Mouse (Mus musculus): ENCODE measurements around the gene Sugct.

Gene Sugct

DNA sequence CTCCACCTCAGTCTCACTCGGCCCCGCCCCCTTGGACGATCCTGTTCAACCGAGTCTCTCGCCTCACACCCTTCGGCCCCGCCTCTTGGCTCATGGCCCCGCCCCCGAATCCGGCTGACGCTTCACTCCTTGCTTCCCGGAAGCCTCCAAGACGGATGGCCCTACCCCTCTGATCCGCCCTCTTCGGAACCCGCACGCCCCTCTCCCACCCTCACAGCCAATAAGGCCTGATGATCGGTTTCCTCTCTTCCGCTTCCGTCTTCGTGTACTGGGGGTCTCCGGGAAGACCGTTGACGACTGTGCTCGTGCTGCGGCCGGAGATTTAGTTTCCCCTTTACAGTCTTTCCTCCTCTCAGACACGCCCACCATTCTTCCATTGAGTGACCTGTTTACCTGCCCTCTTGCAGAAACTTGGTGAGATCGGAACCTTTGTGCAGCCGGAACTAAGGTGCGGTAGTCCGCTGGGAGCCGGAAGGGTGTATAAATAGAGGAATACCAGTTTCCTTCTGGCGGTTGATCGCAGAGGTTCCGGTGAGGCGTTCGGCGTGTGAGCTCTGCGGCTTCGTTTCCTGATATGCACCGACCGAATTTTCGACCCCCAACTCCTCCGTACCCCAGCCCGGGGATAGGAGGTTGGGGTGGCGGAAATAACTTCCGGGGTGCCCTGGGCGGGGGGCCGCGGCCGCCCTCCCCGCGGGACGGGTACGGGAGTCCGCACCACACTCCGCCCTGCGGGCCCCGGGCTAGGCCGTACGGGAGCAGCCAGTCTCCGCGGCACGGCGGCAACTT is at the start of gene Sugct, which contains the start of gene Mplkip:
Gene Sugct, minus strand, starts transcription at position 643 of the 789 bp plus-strand sequence.
Gene Mplkip, plus strand, starts transcription at position 282 of the 789 bp plus-strand sequence.
- in situ Hi-C loops (cut with MboI; ENCODE audit: low sequenced_read_pairs), result no loop called here

DNA sequence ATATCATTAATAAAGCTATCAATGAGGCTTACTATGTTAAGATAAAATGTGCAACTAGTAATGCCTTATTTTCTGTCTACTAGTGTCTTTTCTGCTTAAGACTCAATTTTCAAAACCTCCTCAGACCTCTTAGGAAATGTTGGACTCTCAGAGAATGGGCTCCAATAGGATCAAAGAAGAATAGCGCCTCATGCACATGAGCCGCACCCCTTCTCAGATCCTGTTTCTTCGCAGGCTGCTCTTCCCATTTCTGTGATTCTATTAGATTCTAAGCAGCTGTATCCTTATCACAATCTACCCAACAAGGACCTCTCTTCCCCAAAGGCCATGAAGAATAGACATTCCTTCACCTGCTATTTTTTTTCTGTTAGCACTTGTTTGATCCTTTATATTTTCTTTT is 33.4 kb upstream of the Sugct start:
- in situ Hi-C loops (cut with MboI; ENCODE audit: low sequenced_read_pairs), result no loop called here

DNA sequence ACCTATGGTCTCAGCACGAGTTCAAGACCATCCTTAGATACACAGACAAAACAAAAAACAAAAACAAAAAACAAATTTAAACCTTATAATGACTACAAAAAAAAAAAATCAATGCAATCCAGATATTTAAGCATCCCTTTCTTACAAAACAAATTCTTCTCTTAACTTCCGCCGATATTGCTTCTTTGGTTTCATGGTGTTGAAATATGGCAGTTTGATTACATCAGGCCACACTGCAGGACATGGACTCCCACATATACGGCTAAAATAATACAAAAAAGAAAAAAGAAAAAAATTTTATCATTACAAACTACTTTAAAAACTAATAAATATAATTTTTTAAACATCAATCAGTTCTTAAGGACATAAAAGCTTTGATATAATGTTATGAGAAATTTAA is 32.6 kb upstream of the Sugct start:
- in situ Hi-C loops (cut with MboI; ENCODE audit: low sequenced_read_pairs), result no loop called here

DNA sequence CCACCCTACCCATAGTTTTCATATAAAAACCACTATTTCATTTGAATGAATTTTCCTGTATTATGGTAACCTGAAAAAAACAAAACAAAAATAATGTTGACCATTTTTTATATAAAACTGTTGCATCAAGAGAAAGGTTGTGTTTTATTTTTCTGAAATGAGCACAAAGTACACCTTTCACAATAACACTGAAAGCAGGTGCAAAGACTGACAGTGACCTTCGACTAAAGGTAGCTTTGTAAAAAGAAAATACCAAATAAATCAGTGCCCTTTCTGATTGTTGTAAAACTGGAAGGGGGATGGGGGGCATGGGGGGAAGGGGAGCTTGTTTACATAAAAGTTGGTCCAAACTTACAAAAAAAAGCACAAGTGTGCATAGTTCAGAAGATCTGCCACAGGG is 22.0 kb upstream of the Sugct start:
- in situ Hi-C loops (cut with MboI; ENCODE audit: low sequenced_read_pairs), result no loop called here

DNA sequence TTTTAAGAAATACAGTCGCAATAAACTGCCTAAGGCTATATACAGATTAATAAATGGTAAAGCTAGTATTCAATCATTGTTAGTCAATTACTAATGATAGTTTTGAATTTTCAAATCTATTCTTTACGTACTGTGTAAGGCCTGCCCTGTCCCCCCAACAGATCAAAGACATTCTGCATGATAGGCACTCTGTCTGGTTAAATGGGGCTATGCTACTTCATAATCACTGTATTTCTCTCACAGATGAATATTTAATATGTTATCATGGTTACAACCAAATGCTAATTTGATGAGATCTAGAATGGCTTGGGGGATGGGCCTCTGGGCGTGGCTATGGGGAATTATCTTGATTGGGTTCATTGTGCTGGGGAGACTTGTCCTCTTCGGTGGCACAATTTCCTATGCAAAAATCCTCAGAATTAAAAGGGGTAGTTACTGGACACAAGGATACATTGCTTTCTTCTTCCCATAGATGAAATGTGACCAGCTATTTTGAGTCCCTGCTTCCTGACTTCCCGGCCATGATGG is 13.5 kb upstream of the Sugct start:
- in situ Hi-C loops (cut with MboI; ENCODE audit: low sequenced_read_pairs), result no loop called here

DNA sequence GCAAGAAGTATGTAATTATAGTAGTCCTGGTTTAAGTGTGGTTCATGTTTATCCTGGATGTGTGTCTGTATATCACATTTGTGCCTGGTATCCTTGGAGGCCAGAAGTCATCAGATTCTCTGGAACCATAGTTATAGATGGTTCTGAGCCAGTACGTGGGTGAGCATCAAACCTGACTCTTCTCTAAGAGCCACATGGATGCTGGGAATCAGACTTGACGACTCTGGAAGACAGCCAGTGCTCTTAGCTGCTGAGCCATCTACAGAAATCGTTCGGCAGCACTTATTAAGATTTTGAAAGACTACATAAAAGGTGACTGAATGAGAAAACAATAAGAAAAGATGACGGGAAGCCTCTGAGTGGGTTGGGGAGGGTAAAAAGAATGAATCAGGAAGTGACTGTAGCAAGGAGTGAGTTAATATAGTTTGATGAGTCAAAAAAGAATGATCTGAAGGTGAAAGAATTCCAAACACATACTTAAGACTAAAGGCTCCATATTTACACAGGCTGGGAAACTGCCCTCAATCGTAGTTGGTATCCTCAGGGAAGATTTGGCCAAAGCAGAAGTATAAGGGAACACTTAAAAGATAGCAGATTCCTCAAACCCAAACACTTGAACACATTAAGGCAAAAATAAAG is 10.0 kb upstream of the Sugct start:
- in situ Hi-C loops (cut with MboI; ENCODE audit: low sequenced_read_pairs), result no loop called here

DNA sequence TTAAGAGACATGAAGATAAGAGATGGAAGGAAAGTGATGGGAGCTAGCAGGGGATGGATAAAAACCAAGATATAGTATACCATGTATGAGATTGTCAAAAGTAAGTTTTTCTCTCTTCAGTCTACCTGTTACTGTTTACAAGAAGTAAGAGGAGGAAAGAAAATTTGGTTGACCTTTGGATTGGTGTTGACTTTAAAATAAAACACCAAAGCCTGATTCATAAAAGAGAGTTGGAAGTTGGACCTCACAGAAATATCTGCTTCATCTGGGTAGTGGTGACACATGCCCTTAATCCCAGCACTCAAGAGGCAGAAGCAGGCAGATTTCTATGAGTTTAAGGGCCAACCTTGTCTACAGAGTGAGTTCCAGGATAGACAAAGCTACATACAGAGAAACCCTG is 7.0 kb upstream of the Sugct start:
- in situ Hi-C loops (cut with MboI; ENCODE audit: low sequenced_read_pairs), result no loop called here

DNA sequence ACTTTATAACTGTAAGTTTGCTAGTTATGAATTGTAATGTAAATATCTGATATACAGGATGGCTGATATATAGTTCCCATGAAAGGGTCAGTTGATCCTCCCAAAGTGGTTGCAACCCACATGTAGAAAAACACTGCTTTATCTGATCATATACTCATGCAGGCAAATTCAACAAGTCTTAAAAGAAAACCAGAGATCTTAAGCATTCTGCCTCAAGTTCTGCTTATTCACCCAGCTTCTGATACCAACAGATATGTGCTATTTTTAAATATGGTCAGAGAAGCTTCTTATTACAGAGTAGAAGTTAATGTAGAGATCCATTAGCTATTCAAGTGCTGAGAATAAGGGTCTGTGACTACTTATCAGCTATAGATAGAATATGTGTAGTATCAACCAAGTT is 6.0 kb upstream of the Sugct start:
- in situ Hi-C loops (cut with MboI; ENCODE audit: low sequenced_read_pairs), result no loop called here

DNA sequence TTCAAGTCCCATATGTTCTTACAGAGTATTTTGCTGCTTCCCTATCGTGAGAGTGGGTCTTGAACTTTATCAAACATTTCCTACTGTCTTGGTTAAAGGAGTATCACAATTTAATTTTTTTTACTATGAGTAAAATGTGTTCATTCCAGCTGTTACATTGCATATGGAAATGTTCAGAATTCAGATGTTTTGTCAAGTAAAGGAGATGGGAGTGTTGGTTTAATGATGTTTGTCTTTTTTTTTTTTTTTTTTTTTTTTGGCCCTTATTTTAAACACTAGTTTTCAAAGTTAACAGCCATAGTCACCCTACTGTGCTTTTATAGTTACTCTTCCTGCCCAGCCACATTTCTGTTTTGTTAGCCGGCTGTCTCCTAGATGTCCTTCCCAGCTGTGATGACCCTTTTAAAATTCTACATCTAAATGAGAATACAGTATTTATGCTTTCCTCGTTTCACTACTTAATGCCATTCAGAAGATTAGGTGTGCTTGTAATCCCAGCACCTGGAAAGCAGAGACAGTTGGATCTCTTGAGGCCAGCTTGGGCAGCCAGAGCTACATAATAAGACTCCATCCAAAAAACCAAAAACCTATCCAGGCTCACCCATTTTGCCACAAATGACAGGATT is 4.8 kb upstream of the Sugct start:
- in situ Hi-C loops (cut with MboI; ENCODE audit: low sequenced_read_pairs), result no loop called here

DNA sequence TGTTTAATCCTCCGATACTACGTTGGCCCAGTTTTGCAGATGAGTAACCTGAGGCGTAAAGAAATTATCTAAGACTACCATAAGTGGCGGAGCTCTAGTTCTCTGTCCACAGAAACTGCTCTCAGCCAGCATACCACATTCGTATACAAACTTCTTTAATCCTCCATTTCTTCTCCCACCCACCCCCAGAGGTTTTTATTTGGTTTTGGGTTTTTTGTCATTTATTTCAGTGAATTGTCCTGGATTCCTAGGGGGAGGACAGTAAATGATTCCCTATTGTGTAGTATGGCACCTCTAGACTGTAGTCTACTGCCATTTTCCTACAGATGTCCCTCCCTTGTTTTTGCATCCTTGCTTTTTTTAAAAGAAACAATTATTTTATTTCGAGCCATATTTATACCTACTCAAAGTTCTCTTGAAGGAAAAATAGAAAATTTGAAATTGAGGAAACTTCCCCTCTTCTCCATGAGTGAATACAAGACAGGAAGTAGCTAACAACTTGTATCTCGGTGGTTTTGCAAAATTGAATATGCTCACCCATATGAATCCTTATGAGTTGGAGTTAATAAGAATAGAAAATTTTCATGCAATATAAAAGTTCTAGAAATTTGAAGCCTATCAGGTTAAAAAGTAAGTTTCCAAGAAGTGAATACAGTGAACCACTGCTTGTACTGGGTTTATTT is 686 bp upstream of the Sugct start:
- in situ Hi-C loops (cut with MboI; ENCODE audit: low sequenced_read_pairs), result no loop called here

DNA sequence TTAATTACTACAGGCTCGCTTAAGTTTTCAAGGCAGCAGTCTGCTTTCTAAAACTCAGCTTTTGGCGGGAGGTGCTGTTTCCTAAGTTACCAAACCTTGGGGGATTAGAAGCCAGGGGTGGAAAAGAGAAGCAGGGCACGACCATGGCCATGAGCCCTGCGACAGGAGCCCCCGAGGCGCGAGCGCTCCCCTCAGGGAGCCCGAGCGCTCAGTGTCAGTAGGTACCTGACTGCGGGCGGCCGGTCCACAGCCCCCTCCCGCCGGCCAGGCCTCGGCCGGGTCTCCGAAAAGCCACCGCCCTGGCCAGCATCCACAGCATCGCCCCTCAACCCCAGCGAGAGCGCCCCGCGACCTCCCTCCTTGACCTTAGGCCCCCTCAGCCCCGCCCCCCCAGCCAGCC is 939 bp downstream of the Sugct start:
- in situ Hi-C loops (cut with MboI; ENCODE audit: low sequenced_read_pairs), result no loop called here

DNA sequence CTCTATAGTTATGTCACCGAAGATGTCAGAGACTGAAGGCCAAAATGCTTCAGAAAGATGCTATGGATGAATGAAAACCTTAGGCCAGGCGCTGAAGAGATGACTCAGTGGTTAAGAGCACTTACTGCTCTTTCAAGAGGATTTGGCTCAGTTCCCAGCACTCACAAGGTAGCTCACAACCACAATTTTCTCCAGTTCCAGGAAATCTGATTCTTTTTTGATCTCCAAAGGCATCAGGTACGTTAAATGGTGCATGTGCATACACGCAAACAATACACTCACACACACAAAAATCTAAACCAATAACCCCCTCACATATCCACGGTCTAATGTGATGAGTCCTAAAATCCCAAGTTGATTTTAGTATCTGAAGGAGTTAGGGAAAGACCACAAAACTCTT is 1.5 kb downstream of the Sugct start:
- in situ Hi-C loops (cut with MboI; ENCODE audit: low sequenced_read_pairs), result no loop called here

DNA sequence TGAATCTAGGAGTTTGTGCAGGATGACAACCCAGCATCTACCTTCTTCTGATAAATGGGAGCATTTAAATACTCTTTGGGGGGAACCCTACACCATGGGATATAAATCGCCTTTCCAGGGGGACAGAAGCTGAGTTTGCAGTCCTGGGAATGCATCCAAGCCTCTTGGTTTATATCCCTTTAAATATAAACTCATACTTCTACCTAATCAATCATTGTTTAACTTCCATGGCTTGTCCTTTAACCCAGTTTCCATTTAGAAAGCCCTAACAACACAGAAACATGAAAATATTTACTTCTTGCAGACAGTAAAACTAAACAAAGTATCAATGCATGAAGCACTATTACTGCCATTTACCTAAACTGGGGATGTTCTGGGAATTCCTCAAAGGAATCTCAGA is 3.9 kb downstream of the Sugct start:
- in situ Hi-C loops (cut with MboI; ENCODE audit: low sequenced_read_pairs), result no loop called here

DNA sequence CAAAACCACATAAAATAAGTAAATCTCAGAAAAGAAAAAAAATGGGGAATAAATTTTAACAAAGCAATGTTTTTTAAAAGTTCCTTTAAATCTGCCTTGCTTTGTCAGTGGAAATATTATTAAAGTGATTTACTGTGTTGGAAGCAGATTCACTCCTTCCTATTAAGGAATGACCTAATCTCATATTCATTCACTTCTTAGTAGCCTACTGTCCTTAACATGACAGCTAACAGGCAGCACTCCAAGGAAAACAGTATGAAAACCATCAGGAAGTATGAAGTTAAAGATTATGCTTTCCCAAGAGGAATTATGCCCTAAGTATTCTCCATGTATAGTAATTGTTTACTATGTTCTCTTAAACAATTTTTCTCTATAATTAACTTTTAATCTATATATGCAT is 4.7 kb downstream of the Sugct start:
- in situ Hi-C loops (cut with MboI; ENCODE audit: low sequenced_read_pairs), result no loop called here

DNA sequence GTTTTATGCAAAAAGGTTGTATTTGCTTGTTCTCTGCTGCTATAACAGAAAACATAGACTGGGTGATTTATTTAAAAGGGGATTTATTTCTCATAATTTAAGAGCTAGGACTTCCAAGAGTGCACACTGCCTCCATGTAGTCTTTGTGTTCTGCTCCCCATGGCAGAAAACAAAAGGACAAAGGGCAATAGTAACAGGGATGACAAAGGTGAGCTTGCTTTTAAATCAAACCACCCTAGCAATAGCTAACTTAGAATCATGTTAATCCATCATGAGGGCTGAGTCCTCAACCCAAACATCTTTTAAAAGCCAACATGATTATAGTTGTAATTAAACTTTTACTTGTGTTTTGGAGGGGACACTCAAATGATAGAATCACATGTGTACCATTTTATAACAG is 5.9 kb downstream of the Sugct start:
- in situ Hi-C loops (cut with MboI; ENCODE audit: low sequenced_read_pairs), result no loop called here

DNA sequence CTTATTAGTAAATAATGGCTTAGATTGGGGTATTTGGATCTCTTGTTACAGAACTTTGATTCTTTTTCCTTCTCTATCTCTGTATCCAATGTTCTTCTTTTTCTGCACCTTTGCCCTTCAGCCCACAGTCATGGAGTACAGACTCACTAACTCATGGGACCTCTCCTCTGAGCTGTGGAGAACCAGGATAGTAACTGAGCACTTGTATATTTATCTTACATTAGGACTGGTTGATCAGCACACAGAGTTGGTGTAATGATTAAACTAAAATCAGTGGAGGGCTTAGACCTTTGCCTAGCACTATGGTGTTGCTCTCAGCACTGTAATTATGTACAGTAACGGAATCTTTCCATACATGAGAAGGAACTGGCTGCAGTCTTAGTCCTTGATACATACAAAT is 24.2 kb downstream of the Sugct start:
- in situ Hi-C loops (cut with MboI; ENCODE audit: low sequenced_read_pairs), result no loop called here

DNA sequence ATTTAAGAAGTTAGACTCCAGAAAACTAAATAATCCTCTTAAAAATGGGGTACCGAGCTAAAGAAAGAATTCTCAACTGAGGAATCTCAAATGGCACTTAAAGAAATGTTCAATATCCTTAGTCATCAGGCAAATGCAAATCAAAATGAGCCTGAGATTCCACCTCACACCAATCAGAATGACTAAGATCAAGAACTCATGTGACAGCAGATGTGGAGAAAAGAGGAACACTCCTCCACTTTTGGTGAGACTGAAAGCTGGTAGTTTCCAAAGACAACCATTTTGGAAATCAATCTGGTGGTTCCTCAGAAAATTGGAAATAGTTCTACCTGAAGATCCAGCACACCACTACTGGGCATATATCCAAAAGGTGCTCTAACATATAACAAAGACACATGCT is 28.0 kb downstream of the Sugct start:
- in situ Hi-C loops (cut with MboI; ENCODE audit: low sequenced_read_pairs), result no loop called here

DNA sequence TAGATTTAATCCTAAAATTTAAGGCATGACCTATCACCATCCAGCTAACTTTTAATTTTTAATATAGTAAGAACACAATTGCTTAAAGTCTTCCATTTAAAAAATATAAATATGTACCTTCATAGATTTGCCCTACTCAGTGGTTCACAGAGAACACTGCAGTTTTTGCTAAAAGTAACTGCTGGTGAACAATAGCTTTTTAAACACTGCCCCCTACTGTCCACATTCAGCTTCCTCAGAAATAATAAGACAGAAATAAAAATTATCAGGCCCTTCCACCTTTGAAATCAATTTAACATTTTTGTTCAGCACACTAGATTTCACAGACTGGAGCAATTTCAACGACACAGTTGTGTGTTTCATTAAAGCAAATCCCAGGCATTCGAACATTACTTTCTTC is 53.1 kb downstream of the Sugct start:
- in situ Hi-C loops (cut with MboI; ENCODE audit: low sequenced_read_pairs), result no loop called here

DNA sequence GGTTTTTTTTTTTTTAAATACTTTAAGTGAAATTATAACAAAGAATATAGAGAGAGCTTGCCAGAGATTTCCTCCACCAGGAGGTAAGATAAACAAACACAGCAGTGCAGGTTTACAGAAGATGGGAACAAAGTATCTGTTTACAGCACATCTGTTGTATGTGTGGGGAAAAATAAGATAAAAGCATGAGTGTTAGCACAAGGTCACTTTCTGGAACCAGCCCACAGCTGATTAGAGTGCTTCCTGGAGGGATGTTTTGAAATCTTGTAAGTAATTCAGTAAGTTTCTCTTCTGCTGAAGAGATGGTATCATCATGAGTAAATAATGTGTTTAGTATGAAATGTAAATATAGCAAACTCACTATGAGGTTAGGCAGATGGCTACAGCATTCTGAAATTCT is 57.3 kb downstream of the Sugct start:
- in situ Hi-C loops (cut with MboI; ENCODE audit: low sequenced_read_pairs), result no loop called here

DNA sequence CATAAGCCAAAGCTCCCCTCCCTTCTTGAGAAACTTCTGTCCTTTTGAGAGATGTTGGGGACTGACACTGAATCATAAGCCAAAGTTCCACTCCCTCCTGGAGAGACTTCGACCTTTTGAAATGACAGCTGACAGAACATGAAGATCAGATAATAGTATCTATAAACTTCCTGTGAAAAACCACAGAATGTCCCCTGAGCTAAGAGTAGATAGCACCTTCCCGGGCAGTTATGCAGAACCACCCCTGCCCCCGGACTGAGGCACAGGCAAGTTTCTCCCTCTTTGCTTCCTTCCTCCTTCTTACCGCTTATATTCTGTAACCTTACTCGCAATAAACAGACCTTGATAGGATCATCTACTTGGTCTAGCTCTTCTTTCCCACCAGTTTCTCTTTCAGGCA is 68.2 kb downstream of the Sugct start:
- in situ Hi-C loops (cut with MboI; ENCODE audit: low sequenced_read_pairs), result no loop called here

DNA sequence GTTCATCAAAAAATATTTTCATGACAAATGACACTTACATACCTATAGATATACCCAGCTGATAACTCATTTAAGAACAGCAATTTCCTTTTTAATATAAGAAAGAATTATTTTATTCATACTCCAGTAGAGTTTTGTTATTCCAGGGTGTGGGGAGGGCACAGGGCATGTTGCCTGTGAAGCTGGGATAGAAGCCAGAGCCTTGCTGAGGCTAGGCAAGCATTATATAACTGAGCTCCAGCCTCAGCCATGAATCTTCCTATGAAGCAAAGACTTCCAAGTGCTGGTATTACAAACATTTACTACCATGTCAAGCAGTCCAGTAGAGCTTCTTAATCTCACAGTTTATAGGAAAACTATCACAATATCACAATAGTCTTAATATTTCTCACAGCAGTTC is 70.4 kb downstream of the Sugct start:
- in situ Hi-C loops (cut with MboI; ENCODE audit: low sequenced_read_pairs), result no loop called here
